ENCODE assay signal across 10 mouse cellular contexts in genomic region chr4:105449046-105449860, GRCm38 (mm10).
A peak's percentile ranks its signal among the peaks of the same experiment; 100 is the strongest.
DNase-seq lines count a peak whose midpoint lies in the region; ATAC-seq and TF ChIP-seq lines count a peak whose summit lies in the region.
"Had no signal": no experiment of that assay in that cellular context is flagged by ENCODE, and none has a peak within 500 bp of the region (broad histone marks: within the 10 kb centered on the region; RNA-seq: fewer than 3 reads in every experiment).

No protein-coding gene starts in this region.

- no peaks in the 10 kb centered on the region for H3K36me3 ChIP-seq in heart, embryonic 12.5 days
- H3K36me3 ChIP-seq in stomach, postnatal 0 days (ENCODE audit: control insufficient read depth, insufficient read depth, low read length): no peaks in the 10 kb centered on the region
- H3K36me3 ChIP-seq: lung, embryonic 15.5 days had no signal

- intact Hi-C loops in heart, postnatal 10 days (cut with DNase I): no loop called here

- H3K9me3 ChIP-seq in heart, embryonic 12.5 days (replicated peaks): no peaks in the 10 kb centered on the region
- no peaks in the 10 kb centered on the region for H3K9me3 ChIP-seq in stomach, postnatal 0 days (ENCODE audit: control insufficient read depth, low read length)
- H3K9me3 ChIP-seq: lung, embryonic 15.5 days had no signal

- no peak for ATAC-seq in heart, embryonic 12.5 days (ENCODE audit: insufficient number of reproducible peaks, low FRiP score)
- no peak for ATAC-seq in stomach, postnatal 0 days (ENCODE audit: low FRiP score, low TSS enrichment)
- ATAC-seq: intestine, postnatal 0 days had no signal

- no peak overlapping the region for H3K9ac ChIP-seq in heart, embryonic 12.5 days
- no peak overlapping the region for H3K9ac ChIP-seq in stomach, postnatal 0 days (ENCODE audit: low read length)
- H3K9ac ChIP-seq: lung, embryonic 15.5 days had no signal

- TF ChIP-seq CTCF in stomach, postnatal 0 days (IDR thresholded peaks at IDR 0.05; ENCODE audit: low read depth): no peak

- TF ChIP-seq EP300 in stomach, postnatal 0 days (optimal IDR thresholded peaks at IDR 0.05): no peak

- no peak overlapping the region for H3K4me2 ChIP-seq in heart, embryonic 12.5 days
- H3K4me2 ChIP-seq in stomach, postnatal 0 days (replicated peaks; ENCODE audit: low read depth): no peak overlapping the region
- H3K4me2 ChIP-seq: lung, embryonic 15.5 days had no signal

- H3K4me1 ChIP-seq in heart, embryonic 12.5 days (replicated peaks): no peaks in the 10 kb centered on the region
- H3K4me1 ChIP-seq in stomach, postnatal 0 days (replicated peaks; ENCODE audit: control insufficient read depth, insufficient read depth): no peaks in the 10 kb centered on the region

- H3K27me3 ChIP-seq in heart, embryonic 12.5 days (replicated peaks): no peaks in the 10 kb centered on the region
- no peaks in the 10 kb centered on the region for H3K27me3 ChIP-seq in stomach, postnatal 0 days (ENCODE audit: control insufficient read depth, insufficient read depth, low read length)
- H3K27me3 ChIP-seq: lung, embryonic 15.5 days had no signal

- peak; percentile 48 to 61 for DNase-seq in heart, adult 18-20 months
- peak; percentile 12 for DNase-seq in urinary bladder, postnatal 14 days (ENCODE audit: low spot score)
- DNase-seq in urinary bladder, adult 18-20 months (ENCODE audit: low spot score in 2 of 2): no peak
- DNase-seq in heart, postnatal 10 days: peak; percentile 56 to 58
- no peak for DNase-seq in frontal cortex, postnatal 14 days (ENCODE audit: low spot score in 2 of 2)
- DNase-seq in stomach, postnatal 0 days (ENCODE audit: low spot score): no peak
- DNase-seq in B cell, adult 2 months: no peak

- H3K27ac ChIP-seq in heart, embryonic 12.5 days (ENCODE audit: poor library complexity, severe bottlenecking): no peak overlapping the region
- H3K27ac ChIP-seq in stomach, postnatal 0 days (replicated peaks): no peak overlapping the region
- H3K27ac ChIP-seq: lung, embryonic 15.5 days had no signal

- 63% methylated on average over 11 of the region's 11 CpGs for WGBS in heart, embryonic 12.5 days
- WGBS in stomach, postnatal 0 days: 54% methylated on average over 11 of the region's 11 CpGs

- no peak overlapping the region for H3K4me3 ChIP-seq in heart, embryonic 12.5 days
- H3K4me3 ChIP-seq in stomach, postnatal 0 days (ENCODE audit: low read depth, low read length): no peak overlapping the region
- H3K4me3 ChIP-seq: lung, embryonic 15.5 days had no signal

Comparison
In these comparisons a context has a peak if more than half of its experiments do, and no peak if none do; other contexts are left out.
1. DNase-seq: peak in heart, adult 18-20 months (2 of 2), urinary bladder, postnatal 14 days (single experiment) and heart, postnatal 10 days (2 of 2); none in urinary bladder, adult 18-20 months (0 of 2), frontal cortex, postnatal 14 days (0 of 2), stomach, postnatal 0 days (single experiment) and B cell, adult 2 months (0 of 2).